Mouse (Mus musculus): Measurements from ENCODE around the gene Pycr1.

- no peak for TF ChIP-seq CTCF (IDR thresholded peaks at IDR 0.05; ENCODE audit: low read depth)
- TF ChIP-seq EP300 (IDR thresholded peaks at IDR 0.05; ENCODE audit: low read depth): no peak
Measured at GRCm38 (mm10) chr11:120610477-120611046, 33.0 kb downstream of the Pycr1 start.
